8 mouse cellular contexts compared by ENCODE assay signal in the genomic region with DNA sequence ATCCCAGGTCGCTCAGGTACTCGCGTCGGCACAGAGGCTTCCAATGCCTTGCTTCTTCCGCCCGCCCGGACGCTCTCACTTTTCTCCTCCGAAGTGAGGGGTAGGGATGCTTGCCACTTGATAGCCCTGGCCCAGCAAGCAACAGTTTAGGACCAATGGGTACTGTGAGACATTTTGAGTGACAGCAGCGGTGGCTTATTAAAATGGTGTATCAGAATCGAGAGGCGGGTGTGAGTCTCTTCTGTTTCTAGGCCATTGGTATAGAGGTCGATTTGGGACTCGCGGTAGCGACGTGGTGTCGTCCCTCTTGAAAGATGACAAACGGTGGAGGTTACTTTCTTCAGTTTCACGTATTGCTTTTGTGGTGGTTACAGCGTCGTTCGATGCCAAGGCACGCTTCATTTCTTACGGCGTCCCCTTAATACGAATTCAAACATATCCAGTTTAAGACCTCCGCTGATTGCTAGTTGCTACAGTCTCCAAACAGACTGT. TPM values are rescaled to one million over a fixed set of nuclear protein-coding genes. Genes with fewer than 3 reads are reported as not detected.
DNase-seq lines count a peak whose midpoint lies in the region; ATAC-seq and TF ChIP-seq lines count a peak whose summit lies in the region.

No protein-coding gene starts in this region.

- peaks cover 3% of the 10 kb centered on the region; the same call in 1 of the 2 replicates for H3K36me3 ChIP-seq in heart, embryonic 12.5 days
- peaks cover under 1% of the 10 kb centered on the region; the same call in 1 of the 2 replicates for H3K36me3 ChIP-seq in kidney, postnatal 0 days (ENCODE audit: insufficient read depth, low read length)
- H3K36me3 ChIP-seq in liver, embryonic 11.5 days (ENCODE audit: control insufficient read depth, insufficient read depth, low read length) = no peaks in the 10 kb centered on the region
- no peaks in the 10 kb centered on the region for H3K36me3 ChIP-seq in stomach, embryonic 16.5 days (ENCODE audit: control insufficient read depth, insufficient read depth, low read length)

- H3K9me3 ChIP-seq in heart, embryonic 12.5 days (replicated peaks) = no peaks in the 10 kb centered on the region
- no peaks in the 10 kb centered on the region for H3K9me3 ChIP-seq in kidney, postnatal 0 days (replicated peaks; ENCODE audit: low read length)
- H3K9me3 ChIP-seq in liver, embryonic 11.5 days (ENCODE audit: control insufficient read depth, low read length) = no peaks in the 10 kb centered on the region
- no peaks in the 10 kb centered on the region for H3K9me3 ChIP-seq in stomach, embryonic 16.5 days (replicated peaks; ENCODE audit: control insufficient read depth, low read length)

- TF ChIP-seq CTCF in kidney, postnatal 0 days (IDR thresholded peaks at IDR 0.05; ENCODE audit: low read depth) = no peak

- H3K27ac ChIP-seq in heart, embryonic 12.5 days (ENCODE audit: poor library complexity, severe bottlenecking) = peak overlapping the region; percentile 88
- H3K27ac ChIP-seq in kidney, postnatal 0 days = peak overlapping the region; percentile 92
- H3K27ac ChIP-seq in liver, embryonic 11.5 days (ENCODE audit: low read depth, low read length) = peak overlapping the region; percentile 29
- peak overlapping the region; percentile 91 for H3K27ac ChIP-seq in stomach, embryonic 16.5 days (ENCODE audit: low read length)

- peak overlapping the region; percentile 77 for H3K4me2 ChIP-seq in heart, embryonic 12.5 days
- H3K4me2 ChIP-seq in kidney, postnatal 0 days (ENCODE audit: low read length) = peak overlapping the region; percentile 55
- peak overlapping the region; percentile 87 for H3K4me2 ChIP-seq in liver, embryonic 11.5 days
- H3K4me2 ChIP-seq in stomach, embryonic 16.5 days (ENCODE audit: low read depth, low read length) = peak overlapping the region; percentile 60

- peak; percentile 94 for DNase-seq in CD4-positive, CD25-positive, alpha-beta regulatory T cell, adult 2 months (ENCODE audit: low read depth, low spot score)
- peak; percentile 90 for DNase-seq in brain, embryonic 18.5 days (ENCODE audit: low read depth, low spot score)
- DNase-seq in kidney, postnatal 0 days (ENCODE audit: low spot score) = peak; percentile 97
- peak; percentile 82 for DNase-seq in liver, embryonic 11.5 days (ENCODE audit: low spot score)
- peak; percentile 97 for DNase-seq in naive thymus-derived CD4-positive, alpha-beta T cell, adult 2 months (ENCODE audit: low read depth)

- H3K4me3 ChIP-seq in heart, embryonic 12.5 days = peak overlapping the region; percentile 79
- H3K4me3 ChIP-seq in kidney, postnatal 0 days (replicated peaks; ENCODE audit: low read depth, low read length) = peak overlapping the region; percentile 83
- H3K4me3 ChIP-seq in liver, embryonic 11.5 days (ENCODE audit: low read depth, low read length) = peak overlapping the region; percentile 84
- H3K4me3 ChIP-seq in stomach, embryonic 16.5 days (replicated peaks; ENCODE audit: low read length) = peak overlapping the region; percentile 97

- WGBS in heart, embryonic 12.5 days = under 1% methylated on average over 28 of the region's 28 CpGs
- under 1% methylated on average over 28 of the region's 28 CpGs for WGBS in kidney, postnatal 0 days
- under 1% methylated on average over 28 of the region's 28 CpGs for WGBS in liver, embryonic 11.5 days
- under 1% methylated on average over 28 of the region's 28 CpGs for WGBS in stomach, embryonic 16.5 days

- no peaks in the 10 kb centered on the region for H3K27me3 ChIP-seq in heart, embryonic 12.5 days (replicated peaks)
- no peaks in the 10 kb centered on the region for H3K27me3 ChIP-seq in kidney, postnatal 0 days (ENCODE audit: insufficient read depth, low read length)
- no peaks in the 10 kb centered on the region for H3K27me3 ChIP-seq in liver, embryonic 11.5 days (replicated peaks; ENCODE audit: control insufficient read depth, insufficient read depth, low read length)
- no peaks in the 10 kb centered on the region for H3K27me3 ChIP-seq in stomach, embryonic 16.5 days (ENCODE audit: control insufficient read depth, insufficient read depth, low read length)

- ATAC-seq in erythroid progenitor cell, adult 5-6 weeks (replicated peaks; ENCODE audit: low FRiP score, poor library complexity, severe bottlenecking) = peak; percentile 89
- peak; percentile 95 for ATAC-seq in heart, embryonic 12.5 days (ENCODE audit: insufficient number of reproducible peaks, low FRiP score)
- ATAC-seq in kidney, postnatal 0 days (replicated peaks; ENCODE audit: low FRiP score, low read depth) = peak; percentile 97
- ATAC-seq in liver, embryonic 11.5 days (replicated peaks; ENCODE audit: low FRiP score) = peak; percentile 96
- ATAC-seq in stomach, embryonic 16.5 days (ENCODE audit: insufficient read depth, low FRiP score) = peak; percentile 98

- peaks cover 10% of the 10 kb centered on the region for H3K4me1 ChIP-seq in heart, embryonic 12.5 days (replicated peaks)
- H3K4me1 ChIP-seq in kidney, postnatal 0 days (replicated peaks; ENCODE audit: insufficient read depth, low read length) = 0 out of 2 replicates have a peak, but pooled peaks cover 3% of the 10 kb centered on the region
- H3K4me1 ChIP-seq in liver, embryonic 11.5 days (replicated peaks; ENCODE audit: control insufficient read depth, insufficient read depth, low read length) = peaks cover 11% of the 10 kb centered on the region
- peaks cover 11% of the 10 kb centered on the region for H3K4me1 ChIP-seq in stomach, embryonic 16.5 days (ENCODE audit: control insufficient read depth, insufficient read depth, low read length)

- H3K9ac ChIP-seq in heart, embryonic 12.5 days = peak overlapping the region; percentile 90
- peak overlapping the region; percentile 74 for H3K9ac ChIP-seq in kidney, postnatal 0 days (ENCODE audit: low read depth, low read length)
- peak overlapping the region; percentile 68 for H3K9ac ChIP-seq in liver, embryonic 11.5 days (ENCODE audit: low read depth, low read length)
- peak overlapping the region; percentile 75 for H3K9ac ChIP-seq in stomach, embryonic 16.5 days (ENCODE audit: low read length)

RNA-seq across cellular contexts. Expression of a gene that starts 0.5 kb away (rescaled TPM):
- total RNA-seq in erythroid progenitor cell, adult 5-6 weeks (2015; ENCODE audit: low replicate concordance) = 35.2 and 43.6 TPM in 2 replicates
- 11.6 and 14.6 TPM in 2 replicates for total RNA-seq in erythroid progenitor cell, adult 5-6 weeks (2017; ENCODE audit: low replicate concordance)
- 40.7 and 42.0 TPM in 2 replicates for polyA plus RNA-seq in heart, embryonic 12.5 days (2016; fragmentation: Nextera tagmentation; extraction: Ambion mirVana)
- 56.7 and 58.8 TPM in 2 replicates for polyA plus RNA-seq in kidney, postnatal 0 days (2015; fragmentation: Nextera tagmentation; extraction: Ambion mirVana)
- polyA plus RNA-seq in liver, embryonic 11.5 days (2014; fragmentation: Nextera tagmentation; extraction: Ambion mirVana) = 55.4 and 57.2 TPM in 2 replicates
- polyA plus RNA-seq in stomach, embryonic 16.5 days (2015; fragmentation: Nextera tagmentation; extraction: Ambion mirVana) = 42.6 and 44.1 TPM in 2 replicates

RNA-seq across cellular contexts. Expression of a gene that starts 0.6 kb away (rescaled TPM):
- total RNA-seq in erythroid progenitor cell, adult 5-6 weeks (2015; ENCODE audit: low replicate concordance) = 42.2 and 75.5 TPM in 2 replicates
- total RNA-seq in erythroid progenitor cell, adult 5-6 weeks (2017; ENCODE audit: low replicate concordance) = 40.4 and 49.5 TPM in 2 replicates
- polyA plus RNA-seq in heart, embryonic 12.5 days (2016; fragmentation: Nextera tagmentation; extraction: Ambion mirVana) = 28.2 and 31.1 TPM in 2 replicates
- polyA plus RNA-seq in kidney, postnatal 0 days (2015; fragmentation: Nextera tagmentation; extraction: Ambion mirVana) = 30.1 and 32.3 TPM in 2 replicates
- 40.9 and 41.2 TPM in 2 replicates for polyA plus RNA-seq in liver, embryonic 11.5 days (2014; fragmentation: Nextera tagmentation; extraction: Ambion mirVana)
- 29.6 and 36.4 TPM in 2 replicates for polyA plus RNA-seq in stomach, embryonic 16.5 days (2015; fragmentation: Nextera tagmentation; extraction: Ambion mirVana)

Comparison
In these comparisons a context has a peak if more than half of its experiments do, and no peak if none do; other contexts are left out.
1. Peak in every context shown above with its lines: DNase-seq, ATAC-seq, H3K4me3 ChIP-seq and H3K27ac ChIP-seq.
2. H3K27ac ChIP-seq: peak in every context shown above with its lines; median percentile 92 in kidney, postnatal 0 days; 91 in stomach, embryonic 16.5 days; 88 in heart, embryonic 12.5 days; 29 in liver, embryonic 11.5 days.